Mouse (Mus musculus) left cerebral cortex, postnatal 4 days (tissue): ENCODE results near the gene Zfp87. TPM values are rescaled to one million over a fixed set of nuclear protein-coding genes. Genes with fewer than 3 reads are reported as not detected.

Experiments used
- DNase-seq: peaks from one replicate; pipeline ENCODE4 v3.0.0-alpha.2; 2022
- intact Hi-C: fragments of 180-260 bp; cut with DNase I; formaldehyde crosslinking; loops from one replicate; pipeline ENCODE4 v1.15.1; 2025
- total RNA-seq, 2 experiments: library from RNA; stranded (reverse); gene quantifications; 2 replicates each; pipeline ENCODE4 v1.2.3; 2021

Zfp87 gene
- total RNA-seq, result 10 to 100 TPM; 25.6 to 26.7 TPM

GRCm38 (mm10) chr13:67525753-67526410 is at the start of gene Zfp87, which contains the start of gene Gm26965:
Gene Zfp87 (minus strand): TSS chr13:67526177.
Gene Gm26965 (minus strand): TSS chr13:67526151.
- peak; percentile 90 for DNase-seq
- intact Hi-C loops, result no loop called here

- intact Hi-C loops, result no loop called here
- no peak for DNase-seq
These were observed 46.7 kb upstream of the Zfp87 start for GRCm38 (mm10) chr13:67572591-67573189.

GRCm38 (mm10) chr13:67553730-67554129 is 27.8 kb upstream of the Zfp87 start, which contains the start of gene Zfp748:
Gene Zfp748 (minus strand): TSS chr13:67553830.
- DNase-seq, result no peak

GRCm38 (mm10) chr13:67552505-67553346 is 26.7 kb upstream of the Zfp87 start:
- peak; percentile 81 for DNase-seq
- intact Hi-C loops, result no loop called here

More at GRCm38 (mm10) chr13:67553730-67554129, 27.8 kb upstream of the Zfp87 start, which contains the start of gene Zfp748:
- intact Hi-C loops, result no loop called here

- no peak for DNase-seq
- intact Hi-C loops, result no loop called here
These were observed 20.0 kb upstream of the Zfp87 start for GRCm38 (mm10) chr13:67545941-67546340.

GRCm38 (mm10) chr13:67527049-67527730 is 1.2 kb upstream of the Zfp87 start:
- intact Hi-C loops, result no loop called here
- no peak for DNase-seq

- intact Hi-C loops, result no loop called here
- no peak for DNase-seq
These were observed 25.1 kb downstream of the Zfp87 start for GRCm38 (mm10) chr13:67500908-67501307.

- DNase-seq, result peak; percentile 68
- intact Hi-C loops, result no loop called here
These were observed 25.8 kb downstream of the Zfp87 start, which contains the start of gene Zfp58 for GRCm38 (mm10) chr13:67500084-67500719. Gene Zfp58 (minus strand): TSS chr13:67500555.

- intact Hi-C loops, result no loop called here
These were observed 30.3 kb downstream of the Zfp87 start for GRCm38 (mm10) chr13:67495631-67496030.

GRCm38 (mm10) chr13:67484424-67484811 is 41.6 kb downstream of the Zfp87 start:
- DNase-seq, result no peak
- intact Hi-C loops, result no loop called here

More at GRCm38 (mm10) chr13:67495631-67496030, 30.3 kb downstream of the Zfp87 start:
- DNase-seq, result no peak

GRCm38 (mm10) chr13:67483625-67484423 is 42.2 kb downstream of the Zfp87 start, which contains the start of gene Zfp874b:
Gene Zfp874b (minus strand): TSS chr13:67484258.
- intact Hi-C loops, result no loop called here
- peak; percentile 75 for DNase-seq

- intact Hi-C loops, result no loop called here
- DNase-seq, result no peak
These were observed 44.4 kb downstream of the Zfp87 start for GRCm38 (mm10) chr13:67481528-67481927.

GRCm38 (mm10) chr13:67469274-67469673 is 56.7 kb downstream of the Zfp87 start:
- no peak for DNase-seq
- intact Hi-C loops, result no loop called here

Other genes with a start within 250 kb of the Zfp87 start
- gene Zfp458, start 247.7 kb downstream of the Zfp87 start, total RNA-seq, result 10 to 100 TPM; 23.9 to 25.0 TPM
- gene Zfp457, start 219.7 kb downstream of the Zfp87 start, total RNA-seq, result 1 to 10 TPM; 3.3 to 3.8 TPM
- gene Zfp595, start 193.6 kb downstream of the Zfp87 start, total RNA-seq, result 1 to 10 TPM; 2.9 to 3.3 TPM
- gene Gm28044, start 165.6 kb downstream of the Zfp87 start, total RNA-seq, result not detected
- gene Zfp953, start 165.6 kb downstream of the Zfp87 start, total RNA-seq, result 1 to 10 TPM in 1 of 2 experiments, under 1 TPM in 1; 0.58 to 1.1 TPM
- not detected for gene Gm28041, start 150.4 kb downstream of the Zfp87 start, total RNA-seq
- under 1 TPM; 0.60 to 0.82 TPM for gene Zfp456, start 150.4 kb downstream of the Zfp87 start, total RNA-seq
- 1 to 10 TPM; 3.1 to 3.2 TPM for gene Zfp429, start 126.4 kb downstream of the Zfp87 start, total RNA-seq
- 1 to 10 TPM; 1.7 to 2.8 TPM for gene Zfp459, start 104.8 kb downstream of the Zfp87 start, total RNA-seq
- 10 to 100 TPM in 1 of 2 experiments, 1 to 10 TPM in 1; 8.6 to 10.8 TPM for gene Zfp874a, start 74.6 kb downstream of the Zfp87 start, total RNA-seq
- 10 to 100 TPM; 10.6 to 12.1 TPM for gene Zfp874b, start 41.9 kb downstream of the Zfp87 start, total RNA-seq
- 1 to 10 TPM; 7.9 to 8.3 TPM for gene Zfp58, start 25.6 kb downstream of the Zfp87 start, total RNA-seq
- not detected for gene Gm26965, start within 50 bp of the Zfp87 start, total RNA-seq
- gene Zfp748, start 27.7 kb upstream of the Zfp87 start, total RNA-seq, result 10 to 100 TPM; 10.1 to 10.9 TPM
- gene Zfp729b, start 83.5 kb upstream of the Zfp87 start, total RNA-seq, result 10 to 100 TPM; 11.3 to 11.4 TPM
- 1 to 10 TPM in 1 of 2 experiments, under 1 TPM in 1; 0.48 to 1.1 TPM for gene Gm49345, start 111.6 kb upstream of the Zfp87 start, total RNA-seq
- 1 to 10 TPM; 9.7 to 10.0 TPM for gene Zfp729a, start 111.6 kb upstream of the Zfp87 start, total RNA-seq
- 10 to 100 TPM; 21.5 to 25.0 TPM for gene Zfp738, start 160.9 kb upstream of the Zfp87 start, total RNA-seq
- gene Zfp65, start 203.0 kb upstream of the Zfp87 start, total RNA-seq, result 10 to 100 TPM; 20.6 TPM
- gene Zfp85, start 229.1 kb upstream of the Zfp87 start, total RNA-seq, result 1 to 10 TPM; 7.2 to 9.1 TPM